Mouse (Mus musculus): ENCODE data around the gene Gng8. TPM values are rescaled to one million over a fixed set of nuclear protein-coding genes. Genes with fewer than 3 reads are reported as not detected.

The Gng8 gene
- total and polyA plus RNA-seq, 3 experiments = not detected

GRCm38 (mm10) chr7:16944061-16944807 lies 52.6 kb downstream of the Gng8 start, which contains the start of gene Pnmal2:
Pnmal2 (plus strand) TSS chr7:16944682.
- no peak for TF ChIP-seq CTCF (IDR thresholded peaks at IDR 0.05; ENCODE audit: low read depth, low read length)
- no peak for TF ChIP-seq TAL1 (conservative IDR thresholded peaks at IDR 0.05; ENCODE audit: low read depth, low read length)
- no peak for TF ChIP-seq POLR2AphosphoS5 (IDR thresholded peaks at IDR 0.05; ENCODE audit: insufficient replicate concordance, low read depth, low read length)
- no peak for TF ChIP-seq GATA2 (IDR thresholded peaks at IDR 0.05; ENCODE audit: borderline replicate concordance, low read depth, low read length)
- TF ChIP-seq GATA1 (IDR thresholded peaks at IDR 0.05; ENCODE audit: borderline replicate concordance, low read length) = no peak
- H3K4me1 ChIP-seq (ENCODE audit: insufficient read depth, low read depth, low read length) = no peaks in the 10 kb centered on the region
- no peak for ATAC-seq (ENCODE audit: extremely low read depth, insufficient number of reproducible peaks, low FRiP score, poor library complexity, severe bottlenecking)
- H3K36me3 ChIP-seq (replicated peaks) = no peaks in the 10 kb centered on the region
- no peak within 1 kb of the TSS for H3K4me3 ChIP-seq (ENCODE audit: low read depth, low read length)
- peaks cover 34% of the 10 kb centered on the region for H3K27me3 ChIP-seq (ENCODE audit: insufficient read depth, low read length)
- peaks cover 9% of the 10 kb centered on the region for H3K9me3 ChIP-seq (replicated peaks)
- DNase-seq (ENCODE audit: low spot score) = no peak

GRCm38 (mm10) chr7:16944808-16945315 lies 53.3 kb downstream of the Gng8 start:
- peaks cover under 1% of the 10 kb centered on the region; the same call in 1 of the 2 replicates for H3K4me1 ChIP-seq (ENCODE audit: insufficient read depth, low read depth, low read length)
- no peak for DNase-seq (ENCODE audit: low spot score)
- no peak for ATAC-seq (ENCODE audit: extremely low read depth, insufficient number of reproducible peaks, low FRiP score, poor library complexity, severe bottlenecking)
- H3K4me3 ChIP-seq (ENCODE audit: low read depth, low read length) = no peak overlapping the region
- H3K27me3 ChIP-seq (ENCODE audit: insufficient read depth, low read length) = peaks cover 36% of the 10 kb centered on the region
- no peaks in the 10 kb centered on the region for H3K36me3 ChIP-seq (replicated peaks)
- peaks cover 9% of the 10 kb centered on the region for H3K9me3 ChIP-seq (replicated peaks)
- TF ChIP-seq GATA1 (IDR thresholded peaks at IDR 0.05; ENCODE audit: borderline replicate concordance, low read length) (no peak), POLR2AphosphoS5 (IDR thresholded peaks at IDR 0.05; ENCODE audit: insufficient replicate concordance, low read depth, low read length) (no peak), TAL1 (conservative IDR thresholded peaks at IDR 0.05; ENCODE audit: low read depth, low read length) (no peak), CTCF (IDR thresholded peaks at IDR 0.05; ENCODE audit: low read depth, low read length) (no peak), GATA2 (IDR thresholded peaks at IDR 0.05; ENCODE audit: borderline replicate concordance, low read depth, low read length) (no peak)

Other genes with a start within 250 kb of the Gng8 start
- gene Ceacam15, start 216.1 kb upstream of the Gng8 start, total RNA-seq (2014; fragmentation: Nextera tagmentation) = not detected in 2 replicates
- 0.27 TPM in 1 of 2 replicates, not detected in the other for gene Ceacam15, start 216.1 kb upstream of the Gng8 start, total RNA-seq (2017)
- gene Ceacam15, start 216.1 kb upstream of the Gng8 start, polyA plus RNA-seq (2012) = not detected in 2 replicates
- not detected in 2 replicates for gene Ceacam9, start 169.9 kb upstream of the Gng8 start, total RNA-seq (2014; fragmentation: Nextera tagmentation)
- gene Ceacam9, start 169.9 kb upstream of the Gng8 start, total RNA-seq (2017) = 0.06 and 0.49 TPM in 2 replicates
- gene Ceacam9, start 169.9 kb upstream of the Gng8 start, polyA plus RNA-seq (2012) = not detected in 2 replicates
- gene Ap2s1, start 153.4 kb upstream of the Gng8 start, total RNA-seq (2014; fragmentation: Nextera tagmentation) = 67.8 and 71.1 TPM in 2 replicates
- 97.6 and 127 TPM in 2 replicates for gene Ap2s1, start 153.4 kb upstream of the Gng8 start, total RNA-seq (2017)
- 373 and 405 TPM in 2 replicates for gene Ap2s1, start 153.4 kb upstream of the Gng8 start, polyA plus RNA-seq (2012)
- gene Slc1a5, start 110.4 kb upstream of the Gng8 start, total RNA-seq (2014; fragmentation: Nextera tagmentation) = 18.8 and 61.2 TPM in 2 replicates
- gene Slc1a5, start 110.4 kb upstream of the Gng8 start, total RNA-seq (2017) = 5.9 and 7.1 TPM in 2 replicates
- 13.9 and 14.7 TPM in 2 replicates for gene Slc1a5, start 110.4 kb upstream of the Gng8 start, polyA plus RNA-seq (2012)
- gene Strn4, start 75.9 kb upstream of the Gng8 start, total RNA-seq (2014; fragmentation: Nextera tagmentation) = 40.3 and 67.7 TPM in 2 replicates
- 33.8 and 38.9 TPM in 2 replicates for gene Strn4, start 75.9 kb upstream of the Gng8 start, total RNA-seq (2017)
- gene Strn4, start 75.9 kb upstream of the Gng8 start, polyA plus RNA-seq (2012) = 62.4 and 64.4 TPM in 2 replicates
- 12.3 and 18.0 TPM in 2 replicates for gene Fkrp, start 75.1 kb upstream of the Gng8 start, total RNA-seq (2014; fragmentation: Nextera tagmentation)
- gene Fkrp, start 75.1 kb upstream of the Gng8 start, total RNA-seq (2017) = 10.5 and 11.3 TPM in 2 replicates
- 30.6 and 32.9 TPM in 2 replicates for gene Fkrp, start 75.1 kb upstream of the Gng8 start, polyA plus RNA-seq (2012)
- gene Prkd2, start 48.9 kb upstream of the Gng8 start, total RNA-seq (2014; fragmentation: Nextera tagmentation) = 23.6 and 28.7 TPM in 2 replicates
- 3.9 and 4.4 TPM in 2 replicates for gene Prkd2, start 48.9 kb upstream of the Gng8 start, total RNA-seq (2017)
- gene Prkd2, start 48.9 kb upstream of the Gng8 start, polyA plus RNA-seq (2012) = 13.6 and 22.4 TPM in 2 replicates
- 0.30 TPM in 1 of 2 replicates, not detected in the other for gene Dact3, start 16.5 kb upstream of the Gng8 start, total RNA-seq (2014; fragmentation: Nextera tagmentation)
- gene Dact3, start 16.5 kb upstream of the Gng8 start, total RNA-seq (2017) = 0.05 and 0.12 TPM in 2 replicates
- 0.28 and 0.30 TPM in 2 replicates for gene Dact3, start 16.5 kb upstream of the Gng8 start, polyA plus RNA-seq (2012)
- gene Ptgir, start 14.7 kb downstream of the Gng8 start, total RNA-seq (2014; fragmentation: Nextera tagmentation) = not detected in 2 replicates
- gene Ptgir, start 14.7 kb downstream of the Gng8 start, total RNA-seq (2017) = 3.1 and 3.5 TPM in 2 replicates
- gene Ptgir, start 14.7 kb downstream of the Gng8 start, polyA plus RNA-seq (2012) = 0.05 and 0.07 TPM in 2 replicates
- 157 and 166 TPM in 2 replicates for gene Calm3, start 32.3 kb downstream of the Gng8 start, total RNA-seq (2014; fragmentation: Nextera tagmentation)
- gene Calm3, start 32.3 kb downstream of the Gng8 start, total RNA-seq (2017) = 313 and 344 TPM in 2 replicates
- 792 and 815 TPM in 2 replicates for gene Calm3, start 32.3 kb downstream of the Gng8 start, polyA plus RNA-seq (2012)
- gene Pnmal2, start 52.9 kb downstream of the Gng8 start, total RNA-seq (2014; fragmentation: Nextera tagmentation) = not detected in 2 replicates
- 0.06 and 0.22 TPM in 2 replicates for gene Pnmal2, start 52.9 kb downstream of the Gng8 start, total RNA-seq (2017)
- gene Pnmal2, start 52.9 kb downstream of the Gng8 start, polyA plus RNA-seq (2012) = not detected in 2 replicates
- not detected in 2 replicates for gene Pnmal1, start 67.9 kb downstream of the Gng8 start, total RNA-seq (2014; fragmentation: Nextera tagmentation)
- 0.05 TPM in 1 of 2 replicates, not detected in the other for gene Pnmal1, start 67.9 kb downstream of the Gng8 start, total RNA-seq (2017)
- gene Pnmal1, start 67.9 kb downstream of the Gng8 start, polyA plus RNA-seq (2012) = 0.01 TPM in 1 of 2 replicates, not detected in the other
- not detected in 2 replicates for gene Gm42372, start 91.3 kb downstream of the Gng8 start, total RNA-seq (2014; fragmentation: Nextera tagmentation)
- 0.06 and 0.22 TPM in 2 replicates for gene Gm42372, start 91.3 kb downstream of the Gng8 start, total RNA-seq (2017)
- not detected in 2 replicates for gene Gm42372, start 91.3 kb downstream of the Gng8 start, polyA plus RNA-seq (2012)
- gene Ccdc8, start 100.9 kb downstream of the Gng8 start, total RNA-seq (2014; fragmentation: Nextera tagmentation) = 7.1 and 8.2 TPM in 2 replicates
- gene Ccdc8, start 100.9 kb downstream of the Gng8 start, total RNA-seq (2017) = 3.3 and 4.1 TPM in 2 replicates
- gene Ccdc8, start 100.9 kb downstream of the Gng8 start, polyA plus RNA-seq (2012) = 17.6 and 18.6 TPM in 2 replicates
- 102 and 112 TPM in 2 replicates for gene Ppp5c, start 136.1 kb downstream of the Gng8 start, total RNA-seq (2014; fragmentation: Nextera tagmentation)
- 44.9 and 50.2 TPM in 2 replicates for gene Ppp5c, start 136.1 kb downstream of the Gng8 start, total RNA-seq (2017)
- 92.9 and 94.1 TPM in 2 replicates for gene Ppp5c, start 136.1 kb downstream of the Gng8 start, polyA plus RNA-seq (2012)
- 240 and 246 TPM in 2 replicates for gene Hif3a, start 170.6 kb downstream of the Gng8 start, total RNA-seq (2014; fragmentation: Nextera tagmentation)
- 18.0 and 19.6 TPM in 2 replicates for gene Hif3a, start 170.6 kb downstream of the Gng8 start, total RNA-seq (2017)
- gene Hif3a, start 170.6 kb downstream of the Gng8 start, polyA plus RNA-seq (2012) = 162 and 183 TPM in 2 replicates
- gene Psg16, start 182.3 kb downstream of the Gng8 start, total RNA-seq (2014; fragmentation: Nextera tagmentation) = 0.87 and 1.9 TPM in 2 replicates
- gene Psg16, start 182.3 kb downstream of the Gng8 start, total RNA-seq (2017) = 0.29 and 0.71 TPM in 2 replicates
- 0.02 and 0.08 TPM in 2 replicates for gene Psg16, start 182.3 kb downstream of the Gng8 start, polyA plus RNA-seq (2012)

All from G1E (cell line).